Mouse (Mus musculus) ES-E14 (cell line): ENCODE data around the gene Pms2. TPM values are rescaled to one million over a fixed set of nuclear protein-coding genes. Genes with fewer than 3 reads are reported as not detected.
A peak's percentile ranks its signal among the peaks of the same experiment; 100 is the strongest.

Experiments used
- DNase-seq: peaks from one replicate; pipeline ENCODE4 v3.0.0-alpha.2; 2013; ENCODE audit warnings: low read depth, low spot score
- H3K27ac ChIP-seq: 2 replicates; pipeline ENCODE4 v1.5.1; 2012; ENCODE audit warnings: low read depth, mild to moderate bottlenecking, low read length, moderate library complexity, mixed read lengths; ENCODE audit not compliant: poor library complexity, insufficient read depth, severe bottlenecking
- H3K36me3 ChIP-seq: 2 replicates; pipeline ENCODE4 v1.6.1; 2012; ENCODE audit warnings: mild to moderate bottlenecking, low read length, moderate library complexity, mixed read lengths; ENCODE audit not compliant: control insufficient read depth, poor library complexity, insufficient read depth, severe bottlenecking
- H3K4me1 ChIP-seq, 2 experiments: fragments of 150-350 bp in 1 of 2; sonication (generic) in 1 of 2; 2 replicates each; pipeline ENCODE4 v1.6.1; 2012; ENCODE audit warnings: low read length in 2 of 2, mild to moderate bottlenecking in 1 of 2, mixed read lengths in 1 of 2; ENCODE audit not compliant: control insufficient read depth in 2 of 2, insufficient read depth in 2 of 2, poor library complexity in 1 of 2
- H3K4me3 ChIP-seq, 2 experiments: fragments of 150-350 bp in 1 of 2; sonication (generic) in 1 of 2; 2 replicates each; pipeline ENCODE4 v1.5.1; 2012; ENCODE audit warnings: low read length in 2 of 2, low read depth in 1 of 2, mild to moderate bottlenecking in 1 of 2, mixed read lengths in 1 of 2; ENCODE audit not compliant: insufficient read depth in 1 of 2, poor library complexity in 1 of 2, severe bottlenecking in 1 of 2
- H3K9ac ChIP-seq: 2 replicates; pipeline ENCODE4 v1.6.1; 2012; ENCODE audit warnings: low read depth, mild to moderate bottlenecking, low read length, mixed read lengths; ENCODE audit not compliant: poor library complexity, insufficient read depth, severe bottlenecking
- H3K9me3 ChIP-seq: fragments of 150-350 bp; sonication (generic); 2 replicates; pipeline ENCODE4 v1.6.1; 2012; ENCODE audit warnings: low read depth, mild to moderate bottlenecking, low read length; ENCODE audit not compliant: control insufficient read depth, insufficient read depth
- CHD2 ChIP-seq: IDR thresholded peaks from 2 replicates; pipeline ENCODE4 v1.6.1; 2014; ENCODE audit warnings: mild to moderate bottlenecking, low read depth, low read length, inconsistent platforms
- HCFC1 ChIP-seq: IDR thresholded peaks from 2 replicates; pipeline ENCODE4 v1.6.1; 2012; ENCODE audit warnings: low read length, inconsistent platforms, borderline replicate concordance; ENCODE audit not compliant: insufficient read depth
- MAFK ChIP-seq: IDR thresholded peaks from 2 replicates; pipeline ENCODE4 v1.6.1; 2014; ENCODE audit warnings: mild to moderate bottlenecking, low read depth, low read length, inconsistent platforms; ENCODE audit not compliant: insufficient read depth
- ZC3H11A ChIP-seq: IDR thresholded peaks from 2 replicates; pipeline ENCODE4 v1.6.1; 2012; ENCODE audit warnings: low read depth, mild to moderate bottlenecking, inconsistent platforms, low read length, borderline replicate concordance
- ZNF384 ChIP-seq: IDR thresholded peaks from 2 replicates; pipeline ENCODE4 v1.6.1; 2012; ENCODE audit warnings: low read depth, low read length, inconsistent platforms
- in situ Hi-C, 2 experiments: fragments of 600-800 bp; cut with MboI; formaldehyde crosslinking; loops; one replicate each; pipeline ENCODE4 v1.15.1; 2025; ENCODE audit warnings: low sequenced_read_pairs in 2 of 2, inconsistent platforms in 1 of 2; ENCODE audit not compliant: unreplicated experiment in 2 of 2
- total RNA-seq: library from RNA; depleted of rRNA; stranded (reverse); fragments of 300-350 nt; gene quantifications from 2 replicates; pipeline ENCODE4 v1.2.3, GENCODE M21; 2012

Gene Pms2
- total RNA-seq, 1 experiment: 23.9 TPM

DNA sequence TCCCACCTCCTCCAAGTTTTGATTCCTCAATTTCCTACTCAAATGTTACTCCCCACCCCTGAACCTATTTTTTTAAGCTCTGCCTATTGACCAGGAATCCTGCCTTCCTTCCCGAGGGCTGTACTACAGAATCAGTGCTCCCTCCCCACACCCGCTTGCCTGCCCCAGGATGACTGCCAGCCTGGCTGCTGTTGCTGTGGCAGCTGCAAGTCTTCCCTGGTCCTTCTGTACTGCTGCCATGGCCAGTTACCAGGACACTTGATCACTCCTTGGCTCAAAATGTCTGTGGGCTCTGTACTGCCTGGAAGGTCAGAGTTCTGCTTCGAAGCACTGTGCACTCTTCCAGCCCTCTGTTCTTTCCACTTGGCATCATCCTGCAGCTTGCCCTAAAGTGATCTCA is 7.7 kb upstream of the Pms2 start:
- Histone ChIP-seq H3K4me3 (no peak overlapping the region), H3K4me1 (no peaks in the 10 kb centered on the region), H3K9me3 (no peaks in the 10 kb centered on the region), H3K9ac (no peak overlapping the region), H3K27ac (no peak overlapping the region), H3K36me3 (peaks cover 50% of the 10 kb centered on the region)
- DNase-seq: no peak
- in situ Hi-C loops: no loop called here
- TF ChIP-seq MAFK: no peak

DNA sequence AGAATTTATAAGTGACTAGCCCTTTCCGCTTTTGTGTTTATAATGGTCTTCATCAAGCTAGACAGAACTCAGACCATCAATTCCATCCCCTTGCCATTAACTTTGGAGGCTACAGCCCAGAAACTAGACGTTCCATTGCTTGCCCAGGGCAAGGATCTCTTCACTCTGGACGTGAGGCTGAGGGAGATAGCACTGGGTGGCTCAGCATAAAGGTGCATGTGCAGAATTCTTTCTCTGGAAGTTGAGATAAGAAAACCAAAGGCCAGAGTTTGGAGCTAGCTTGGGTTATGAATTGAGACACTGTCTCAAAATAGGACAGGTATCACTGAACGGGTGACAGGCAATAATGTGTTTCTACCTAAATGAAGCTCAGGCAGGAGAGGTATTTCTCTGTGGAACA is 6.0 kb upstream of the Pms2 start:
- no peak for DNase-seq
- TF ChIP-seq HCFC1: no peak
- TF ChIP-seq ZC3H11A: no peak
- no peak for TF ChIP-seq MAFK
- TF ChIP-seq CHD2: no peak
- TF ChIP-seq ZNF384: no peak
- H3K27ac ChIP-seq: no peak overlapping the region
- H3K36me3 ChIP-seq: peaks cover 53% of the 10 kb centered on the region
- no peak overlapping the region for H3K9ac ChIP-seq
- H3K9me3 ChIP-seq: no peaks in the 10 kb centered on the region
- no peak overlapping the region for H3K4me3 ChIP-seq
- H3K4me1 ChIP-seq: peaks cover 0 to 2% of the 10 kb centered on the region in 2 experiments; a peak in 1 of 4 replicates
- in situ Hi-C loops: no loop called here

- peaks cover 46% of the 10 kb centered on the region for H3K36me3 ChIP-seq
- no peak for DNase-seq
- in situ Hi-C loops: no loop called here
- H3K9me3 ChIP-seq: no peaks in the 10 kb centered on the region
- no peak overlapping the region for H3K4me3 ChIP-seq
- H3K9ac ChIP-seq: no peak overlapping the region
- no peak overlapping the region for H3K27ac ChIP-seq
- TF ChIP-seq ZC3H11A: no peak
- no peak for TF ChIP-seq MAFK
- TF ChIP-seq HCFC1: no peak
- TF ChIP-seq CHD2: no peak
- no peak for TF ChIP-seq ZNF384
- H3K4me1 ChIP-seq: peaks cover 0 to 2% of the 10 kb centered on the region in 2 experiments; a peak in 1 of 4 replicates
Observed at GRCm38 (mm10) chr5:143906429-143906828, 3.3 kb upstream of the Pms2 start.

DNA sequence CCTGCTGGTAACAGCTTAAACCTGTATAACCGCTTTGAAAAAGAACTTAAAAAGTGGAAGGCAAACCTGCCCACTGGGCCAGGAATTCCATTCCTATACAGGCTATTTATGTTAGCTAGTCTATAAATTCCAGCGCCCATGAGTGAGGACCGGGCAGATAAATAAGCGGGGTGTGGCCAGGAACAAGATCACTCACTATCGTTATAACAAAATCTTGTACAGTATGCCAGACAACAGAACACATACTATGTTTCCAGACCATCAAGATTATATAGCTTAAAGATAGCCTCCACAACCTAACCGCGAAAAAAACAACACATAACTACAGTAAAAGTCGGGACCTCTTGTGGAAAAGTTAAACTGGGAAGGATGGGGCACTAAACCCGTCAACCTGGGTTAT is 838 bp upstream of the Pms2 start:
- Histone ChIP-seq H3K4me3 (peak overlapping the region; percentile 75 to 83), H3K27ac (no peak overlapping the region), H3K9me3 (no peaks in the 10 kb centered on the region), H3K36me3 (peaks cover 28% of the 10 kb centered on the region), H3K9ac (peak overlapping the region; percentile 79), H3K4me1 (peaks cover 0 to 2% of the 10 kb centered on the region in 2 experiments; a peak in 1 of 4 replicates)
- no peak for DNase-seq
- TF ChIP-seq MAFK: no peak
- TF ChIP-seq HCFC1: no peak
- no peak for TF ChIP-seq ZNF384
- TF ChIP-seq ZC3H11A: no peak
- TF ChIP-seq CHD2: no peak
- in situ Hi-C loops: no loop called here

DNA sequence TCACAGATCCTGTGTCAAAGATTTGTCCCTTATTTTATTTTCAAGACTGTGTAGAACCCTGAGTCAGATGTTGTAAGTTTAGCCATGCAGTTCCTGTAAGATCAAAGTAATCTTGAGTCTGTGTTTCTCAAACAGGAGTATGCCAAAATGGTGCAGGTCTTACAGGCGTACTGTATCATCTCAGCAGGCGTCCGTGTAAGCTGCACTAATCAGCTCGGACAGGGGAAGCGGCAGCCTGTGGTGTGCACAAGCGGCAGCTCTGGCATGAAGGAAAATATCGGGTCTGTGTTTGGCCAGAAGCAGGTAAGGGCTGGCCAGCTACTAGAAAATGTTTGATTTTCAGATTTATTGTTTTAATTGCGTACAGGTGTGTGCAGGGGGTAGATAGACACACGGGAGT is 6.5 kb downstream of the Pms2 start:
- in situ Hi-C loops: no loop called here
- no peak overlapping the region for H3K4me3 ChIP-seq
- TF ChIP-seq MAFK: no peak
- no peak for TF ChIP-seq ZNF384
- no peak for TF ChIP-seq CHD2
- no peak for TF ChIP-seq ZC3H11A
- no peaks in the 10 kb centered on the region for H3K4me1 ChIP-seq
- no peak overlapping the region for H3K27ac ChIP-seq
- H3K36me3 ChIP-seq: peaks cover 23% of the 10 kb centered on the region
- no peak for DNase-seq
- no peak overlapping the region for H3K9ac ChIP-seq
- no peaks in the 10 kb centered on the region for H3K9me3 ChIP-seq
